Mouse (Mus musculus): ENCODE results near the gene Adam12.

Gene Adam12

GRCm38 (mm10) chr7:134150305-134150704 lies 81.6 kb downstream of the Adam12 start:
- in situ Hi-C loops (cut with MboI, MseI): loop anchor here (10.0 kb wide), 1 partner anchor 334 kb away; no protein-coding TSS in a partner anchor

GRCm38 (mm10) chr7:134149351-134149750 lies 82.6 kb downstream of the Adam12 start:
- in situ Hi-C loops (cut with MboI, MseI): no loop called here

DNA sequence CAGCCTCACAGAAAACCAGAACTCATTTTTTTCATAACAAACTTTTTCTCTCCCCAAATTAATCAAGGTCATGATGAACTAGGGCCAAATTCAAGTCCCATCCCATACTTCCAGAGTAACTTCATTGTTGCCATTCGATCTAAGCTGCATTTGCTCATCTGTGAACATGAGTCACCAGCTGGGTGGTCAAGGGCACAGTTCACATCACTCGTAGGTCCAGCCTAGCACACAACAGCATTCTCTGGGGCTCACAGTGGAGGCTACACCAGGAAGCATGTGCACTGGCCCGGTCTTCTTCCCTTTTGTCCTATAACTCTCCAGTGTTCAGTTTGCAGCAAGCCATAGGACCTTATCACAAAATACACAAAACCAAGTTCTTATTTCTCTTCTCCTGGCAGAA lies 84.4 kb downstream of the Adam12 start:
- in situ Hi-C loops (cut with MboI, MseI): no loop called here

GRCm38 (mm10) chr7:134146821-134147220 lies 85.1 kb downstream of the Adam12 start:
- in situ Hi-C loops (cut with MboI, MseI): no loop called here

- in situ Hi-C loops (cut with MboI, MseI): no loop called here
These were observed 87.8 kb downstream of the Adam12 start for GRCm38 (mm10) chr7:134144111-134144510.

DNA sequence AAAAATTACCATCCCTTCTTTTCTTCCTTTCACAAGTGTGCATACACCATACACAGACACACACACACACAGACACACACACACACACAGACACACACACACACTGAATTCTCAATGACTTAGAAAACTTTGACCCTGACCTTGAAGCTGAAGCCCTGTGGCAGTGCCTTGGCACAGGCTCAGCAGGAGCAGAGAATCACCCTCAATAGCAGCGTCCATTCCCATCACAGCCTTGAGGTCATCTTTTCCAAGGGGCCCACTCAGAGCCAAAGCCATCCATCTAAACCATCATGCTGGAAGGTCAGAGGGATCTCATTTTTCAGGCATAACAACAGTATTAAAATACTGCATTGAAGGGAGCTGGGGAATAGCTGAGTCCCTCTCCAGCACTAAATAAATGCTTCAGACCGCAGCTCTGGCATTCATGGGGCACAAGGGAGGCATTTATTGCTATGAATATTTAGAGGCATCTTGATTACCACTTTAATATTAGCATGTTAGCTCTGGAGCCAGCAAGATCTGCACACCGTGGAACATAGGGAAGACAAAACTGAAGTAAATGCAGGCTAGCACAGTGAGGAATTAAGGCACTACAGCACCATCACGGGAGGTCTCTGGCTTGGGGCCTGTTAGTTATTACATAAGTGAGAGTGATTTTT lies 92.5 kb downstream of the Adam12 start:
- in situ Hi-C loops (cut with MboI, MseI): no loop called here

DNA sequence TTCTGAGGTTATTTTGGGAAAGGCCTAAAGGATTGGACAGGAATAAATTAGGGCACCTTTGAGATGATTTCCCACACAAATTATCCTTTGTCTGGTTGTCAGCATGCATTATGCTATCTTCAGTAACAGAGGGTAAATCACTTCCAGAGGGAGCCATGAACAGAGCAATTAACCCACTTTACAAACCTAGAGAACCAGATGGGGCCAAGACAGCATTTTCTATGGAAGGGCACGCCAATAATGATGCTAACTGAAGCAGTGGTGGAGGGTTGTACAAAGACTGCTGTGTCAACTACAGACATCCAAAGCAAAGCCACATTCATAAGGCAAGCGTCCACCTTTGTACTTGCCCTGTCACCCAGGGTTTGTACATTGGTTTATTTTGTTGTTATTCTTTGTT lies 99.6 kb downstream of the Adam12 start:
- in situ Hi-C loops (cut with MboI, MseI): no loop called here

DNA sequence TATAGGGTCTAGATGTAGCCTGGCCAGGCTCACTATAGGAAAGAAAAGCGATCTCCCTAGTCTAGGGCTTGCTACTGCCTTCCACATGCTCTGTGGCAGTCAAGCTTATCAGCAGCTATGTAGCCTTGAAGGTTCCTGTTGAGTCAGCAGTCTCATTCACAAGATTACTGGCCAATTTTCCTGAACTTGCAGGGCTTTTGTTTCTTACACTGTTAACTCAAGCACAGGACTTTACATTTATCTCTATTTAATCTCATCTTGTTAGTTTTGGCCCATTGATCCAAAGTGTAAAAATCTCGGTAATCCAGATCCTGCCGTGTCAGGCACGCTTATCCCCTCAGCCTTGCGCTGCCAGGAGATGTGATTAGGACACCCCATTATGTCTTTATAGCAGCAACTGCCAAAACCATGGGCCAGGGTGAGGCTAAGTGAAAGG lies 103.8 kb downstream of the Adam12 start:
- in situ Hi-C loops (cut with MboI, MseI): no loop called here

GRCm38 (mm10) chr7:134121397-134121796 lies 110.5 kb downstream of the Adam12 start:
- in situ Hi-C loops (cut with MboI, MseI): no loop called here

DNA sequence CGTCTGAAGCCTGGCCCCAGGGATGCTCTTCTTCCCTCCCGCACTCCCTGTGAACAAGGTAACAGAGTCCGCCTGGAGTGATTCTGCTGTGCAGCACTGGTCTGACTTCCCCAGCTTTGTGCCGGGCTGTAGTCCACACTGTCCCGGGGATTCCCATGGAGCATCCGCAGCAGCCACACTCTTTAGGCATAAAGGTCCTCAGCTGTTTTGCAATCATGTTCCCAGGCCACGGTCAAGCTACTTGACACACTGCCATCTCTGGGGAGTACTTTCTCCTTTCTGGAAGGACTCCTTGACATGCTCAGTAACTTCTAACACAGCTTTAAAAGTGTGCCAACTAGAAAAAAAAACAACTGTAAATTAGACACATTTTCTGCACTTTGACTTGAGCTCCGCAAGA lies 116.5 kb downstream of the Adam12 start:
- in situ Hi-C loops (cut with MboI, MseI): no loop called here

GRCm38 (mm10) chr7:134114311-134115188 lies 117.4 kb downstream of the Adam12 start:
- in situ Hi-C loops (cut with MboI, MseI): no loop called here

DNA sequence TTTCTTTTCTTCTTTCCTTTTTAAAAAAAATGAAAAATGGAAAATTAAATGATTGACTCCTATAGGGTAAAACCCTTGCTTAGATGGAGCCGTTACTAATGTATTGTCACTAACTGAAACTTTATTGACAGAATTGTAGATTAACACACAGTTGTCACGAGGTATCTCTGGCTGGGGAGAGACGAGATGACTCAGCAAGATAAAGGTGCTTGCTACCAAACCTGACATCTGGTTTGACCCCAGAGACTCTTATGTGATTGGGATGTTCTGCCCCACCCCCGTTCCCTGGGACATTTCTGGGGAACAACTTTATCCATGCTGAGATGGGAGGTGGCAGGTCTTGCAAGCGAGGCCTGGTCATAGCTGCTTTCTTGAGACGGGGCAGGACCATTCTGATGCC lies 118.1 kb downstream of the Adam12 start:
- in situ Hi-C loops (cut with MboI, MseI): no loop called here

DNA sequence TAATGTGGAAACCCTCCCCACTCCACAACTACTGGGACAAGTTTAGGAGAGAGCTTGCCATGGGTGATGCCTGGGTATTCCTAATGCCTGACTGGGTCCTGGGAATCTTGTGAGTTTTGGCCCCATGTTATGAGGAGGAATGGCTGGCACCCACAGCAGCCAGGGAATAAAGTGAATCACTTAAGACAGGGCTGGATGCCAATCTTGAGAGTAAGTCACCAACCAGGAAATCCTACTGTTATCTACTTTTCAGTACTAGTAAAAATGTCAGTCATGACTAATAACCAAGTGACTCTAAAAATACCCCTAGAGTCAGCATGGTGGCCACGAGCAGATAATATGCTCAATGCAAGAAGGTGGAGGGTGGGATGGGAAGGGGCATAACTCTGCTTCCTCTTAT lies 121.8 kb downstream of the Adam12 start:
- in situ Hi-C loops (cut with MboI, MseI): no loop called here

DNA sequence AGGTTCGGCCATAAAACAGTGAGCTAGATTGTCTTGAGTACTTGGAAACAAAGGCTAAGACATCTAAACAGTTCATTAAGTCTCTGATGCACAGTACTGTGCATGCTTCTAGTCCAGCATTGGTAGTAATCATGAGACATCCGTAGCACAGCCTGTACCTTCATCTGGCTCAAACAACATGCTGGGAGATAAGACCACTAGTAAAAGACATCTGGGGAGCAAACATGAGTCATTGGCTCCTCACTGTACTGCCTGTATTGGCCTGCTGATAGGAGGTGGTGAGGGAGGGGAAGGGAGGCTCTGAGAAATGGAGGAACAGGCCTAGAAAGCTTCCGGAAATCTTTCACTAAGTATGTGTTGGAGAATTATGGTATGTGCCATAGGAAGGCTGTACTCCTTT lies 124.1 kb downstream of the Adam12 start:
- in situ Hi-C loops (cut with MboI, MseI): no loop called here

DNA sequence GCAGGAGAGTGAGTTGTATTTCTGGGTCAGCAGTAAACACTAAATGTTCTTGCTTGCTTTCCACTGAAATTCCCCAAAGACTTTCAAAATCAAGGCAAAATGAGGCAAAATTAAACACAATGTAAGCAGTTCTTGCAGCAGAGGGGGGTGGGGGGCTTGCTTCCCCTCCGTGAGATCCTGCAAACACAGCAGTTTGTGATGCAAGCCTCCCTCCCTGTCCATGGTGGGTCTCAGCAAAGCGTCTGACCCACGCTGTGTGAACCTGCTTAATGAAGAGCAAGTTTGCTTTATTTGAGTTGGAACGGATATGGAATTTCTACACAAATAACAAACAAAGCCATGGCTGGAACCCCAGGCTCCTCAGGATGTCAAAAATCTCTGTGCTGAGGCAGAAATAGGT lies 132.9 kb downstream of the Adam12 start:
- in situ Hi-C loops (cut with MboI, MseI): no loop called here

GRCm38 (mm10) chr7:134097861-134098260 lies 134.1 kb downstream of the Adam12 start:
- in situ Hi-C loops (cut with MboI, MseI): no loop called here

- in situ Hi-C loops (cut with MboI, MseI): no loop called here
These were observed 138.1 kb downstream of the Adam12 start for GRCm38 (mm10) chr7:134093871-134094270.

GRCm38 (mm10) chr7:134090764-134091163 lies 141.2 kb downstream of the Adam12 start:
- in situ Hi-C loops (cut with MboI, MseI): no loop called here

DNA sequence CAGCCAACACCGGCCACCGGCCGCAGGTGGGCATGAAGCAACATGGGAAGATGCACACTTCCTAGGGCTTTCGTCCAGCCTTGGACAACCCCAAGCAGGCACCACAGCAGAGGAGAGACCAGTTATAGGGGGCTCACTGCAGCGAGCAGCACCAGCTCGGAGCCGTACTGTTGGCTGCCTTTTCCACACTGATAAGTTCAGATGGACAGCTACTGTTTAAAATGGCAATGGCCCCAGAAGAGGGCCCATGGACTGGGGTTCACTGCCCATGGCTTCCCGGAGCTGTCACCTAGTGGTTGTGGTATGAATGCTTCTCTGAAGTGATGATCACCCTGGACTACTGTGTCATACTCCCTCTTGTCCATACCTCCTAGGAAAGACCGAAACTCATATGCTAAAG lies 141.7 kb downstream of the Adam12 start:
- in situ Hi-C loops (cut with MboI, MseI): no loop called here

DNA sequence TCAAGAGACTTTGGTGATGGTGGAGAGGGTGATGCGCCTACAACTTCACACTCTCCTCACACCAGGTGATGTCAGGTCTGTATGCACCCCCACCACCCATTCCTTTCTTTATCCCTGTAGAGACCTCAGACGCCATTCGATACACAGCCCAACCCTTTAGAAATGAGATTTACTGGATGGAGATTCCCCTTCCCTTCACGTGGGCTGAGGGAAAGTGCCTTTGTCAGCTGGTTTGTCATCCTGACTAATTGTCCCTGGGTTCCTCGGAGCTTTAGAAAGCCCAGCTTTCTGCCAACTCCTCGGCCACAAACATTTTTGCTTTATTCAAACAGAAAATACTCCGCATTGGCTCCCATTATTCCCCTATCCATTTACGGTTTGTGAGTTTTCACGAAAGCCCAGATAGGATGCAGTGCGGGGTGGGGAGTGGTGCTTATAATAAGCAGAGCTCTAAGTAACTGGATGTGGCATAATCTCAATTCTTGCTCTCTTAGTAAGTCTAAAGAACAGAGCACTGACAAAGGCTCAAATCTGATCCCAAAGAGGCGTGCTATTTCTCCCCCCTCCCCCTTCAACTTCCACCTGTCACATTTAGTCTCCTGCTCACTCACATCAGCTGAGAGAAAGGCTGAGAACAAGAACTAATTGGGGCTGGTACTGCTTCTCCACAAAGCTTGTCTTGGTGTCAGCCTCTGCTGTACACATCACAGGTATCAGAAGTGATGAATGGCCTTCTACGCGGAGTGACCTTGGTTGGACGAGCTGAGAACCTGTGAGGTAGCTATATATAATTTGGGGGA lies 143.2 kb downstream of the Adam12 start:
- in situ Hi-C loops (cut with MboI, MseI): no loop called here

DNA sequence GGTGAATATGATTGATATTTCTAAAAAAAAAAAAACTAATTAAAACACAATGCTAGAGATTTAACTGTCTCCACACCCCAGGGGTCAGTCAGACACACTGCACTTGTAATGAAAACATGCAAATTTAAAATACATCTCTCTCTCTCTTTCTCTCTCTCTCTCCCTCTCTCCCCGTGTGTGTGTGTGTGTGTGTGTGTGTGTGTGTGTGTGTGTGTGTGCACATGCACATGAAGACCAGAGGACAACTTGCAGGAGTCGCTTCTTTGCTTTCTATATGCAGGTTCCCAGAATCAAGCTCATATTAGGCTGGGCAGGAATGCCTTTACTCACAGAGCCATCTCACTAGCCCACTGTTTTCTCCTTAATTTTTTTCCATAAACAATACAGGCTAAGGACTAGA lies 146.6 kb downstream of the Adam12 start:
- in situ Hi-C loops (cut with MboI, MseI): no loop called here

GRCm38 (mm10) chr7:134084926-134085325 lies 147.0 kb downstream of the Adam12 start:
- in situ Hi-C loops (cut with MboI, MseI): no loop called here

Measured in regulatory T cell (primary cell).